Mouse (Mus musculus): ENCODE measurements around the gene Dnajb5.

DNA sequence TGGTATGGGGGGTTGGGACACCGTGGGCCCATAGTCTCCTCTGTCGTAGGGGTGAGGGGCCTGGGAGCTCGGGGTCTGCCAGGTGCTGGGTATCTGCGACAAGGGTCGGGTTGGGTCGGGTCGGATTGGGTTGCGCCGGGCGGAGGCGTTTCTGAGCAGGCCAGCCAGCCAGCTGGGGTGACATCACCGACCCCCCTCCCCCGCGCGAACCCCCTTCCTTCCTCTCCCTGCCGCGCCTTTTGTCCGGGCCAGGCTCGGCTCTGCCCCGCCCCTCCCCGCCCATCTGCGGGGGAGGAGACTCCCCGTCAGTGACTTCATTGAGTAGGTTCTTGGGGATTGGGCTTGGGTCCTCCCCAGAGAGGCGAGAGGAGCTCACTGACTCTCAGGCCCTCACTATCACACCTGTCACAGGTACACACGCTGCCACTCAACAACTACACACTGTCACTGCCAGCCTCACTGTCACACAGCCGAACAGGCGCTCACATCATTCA is 498 bp downstream of the Dnajb5 start:
- TF ChIP-seq CTCF (conservative IDR thresholded peaks at IDR 0.05; ENCODE audit: insufficient read depth, insufficient read length, low read depth, low read length) (no peak), POLR2A (IDR thresholded peaks at IDR 0.05; ENCODE audit: low read depth, low read length) (no peak)
